Mouse (Mus musculus) embryo, embryonic 9.5 days (tissue): ENCODE measurements around the gene Tshz3.

Experiments used
- DNase-seq: peaks from one replicate; pipeline ENCODE4 v3.0.0-alpha.2; 2017; ENCODE audit errors: extremely low spot score

The Tshz3 gene

DNA sequence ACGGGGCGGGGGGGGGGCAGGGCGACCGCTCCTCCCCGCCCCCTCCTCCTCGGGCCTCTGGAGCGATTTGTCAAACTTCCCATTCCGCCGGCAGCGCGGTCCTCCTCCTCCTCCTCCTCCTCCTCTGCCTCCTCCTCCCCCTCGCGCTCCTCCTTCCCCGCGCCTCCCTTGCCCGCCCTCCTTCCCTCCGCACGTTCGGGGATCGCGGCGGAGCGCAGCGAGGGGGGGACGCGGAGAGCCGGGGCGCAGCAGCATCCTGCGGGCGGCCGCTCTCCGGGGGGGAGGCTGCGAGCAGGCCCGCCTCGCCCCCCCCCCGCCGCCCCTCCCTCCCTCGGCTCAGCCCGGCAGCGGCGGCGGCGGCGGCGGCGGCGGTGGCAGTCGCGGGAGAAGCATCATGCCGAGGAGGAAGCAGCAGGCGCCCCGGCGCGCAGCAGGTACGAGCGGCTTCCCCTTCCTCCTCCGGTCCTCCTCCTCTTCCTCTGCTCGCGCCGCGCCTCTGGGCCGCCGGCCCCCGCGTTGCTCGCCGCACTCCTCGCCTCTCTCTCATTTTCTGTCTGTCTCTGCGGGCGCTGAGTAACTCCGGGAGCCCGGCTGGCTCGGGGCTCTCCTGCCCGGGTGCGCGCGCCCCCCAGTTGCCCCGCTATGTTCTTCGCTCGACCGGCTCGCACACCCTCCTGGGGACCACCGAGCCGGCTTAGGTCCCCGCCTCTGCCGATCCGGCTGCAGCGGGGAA lies at the start of gene Tshz3:
Gene Tshz3 (plus strand): TSS at position 263 of the 733 bp plus-strand sequence.
- DNase-seq: no peak

GRCm38 (mm10) chr7:36655931-36656330 lies 42.0 kb upstream of the Tshz3 start:
- DNase-seq: no peak

GRCm38 (mm10) chr7:36656401-36656800 lies 41.5 kb upstream of the Tshz3 start:
- no peak for DNase-seq

DNA sequence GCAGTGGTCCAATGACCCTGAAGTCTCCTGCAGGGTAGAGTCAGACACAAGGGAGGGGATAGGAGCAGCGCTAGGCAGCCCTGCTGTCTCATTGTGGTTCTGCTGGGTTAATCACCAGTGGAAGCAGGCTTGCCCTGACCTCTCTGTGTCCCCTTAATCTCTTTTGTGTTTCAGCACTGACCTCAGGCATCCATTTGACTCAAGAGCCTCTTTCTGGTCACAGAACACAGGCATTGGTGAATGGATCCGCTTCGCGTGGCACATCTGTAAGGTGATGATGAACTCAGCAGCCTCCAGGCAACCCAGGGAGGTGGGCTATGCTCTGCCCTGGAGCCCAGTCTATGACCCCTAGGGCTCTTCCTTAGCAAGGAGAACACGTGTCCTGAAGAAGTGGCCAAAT lies 39.6 kb upstream of the Tshz3 start:
- DNase-seq: peak; percentile 73

DNA sequence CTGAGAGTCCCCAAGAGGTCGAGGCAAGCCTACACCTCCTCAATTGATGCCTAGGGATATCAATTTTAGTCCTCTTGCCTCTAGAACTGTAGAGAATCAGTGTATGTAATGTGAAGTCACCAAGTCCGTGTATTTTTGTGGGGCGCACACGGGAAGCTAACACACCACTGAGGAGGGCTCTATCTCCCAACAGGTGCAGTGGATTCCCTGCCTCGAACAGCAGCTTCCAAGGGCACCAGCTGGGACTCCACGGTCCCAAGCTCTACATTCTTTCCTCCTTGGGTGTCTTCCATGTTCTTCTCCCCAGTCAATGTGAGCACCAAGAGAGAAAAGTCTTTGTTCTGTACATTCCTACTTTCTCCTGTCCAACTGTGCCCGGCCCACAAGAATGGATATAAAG lies 38.7 kb upstream of the Tshz3 start:
- no peak for DNase-seq

DNA sequence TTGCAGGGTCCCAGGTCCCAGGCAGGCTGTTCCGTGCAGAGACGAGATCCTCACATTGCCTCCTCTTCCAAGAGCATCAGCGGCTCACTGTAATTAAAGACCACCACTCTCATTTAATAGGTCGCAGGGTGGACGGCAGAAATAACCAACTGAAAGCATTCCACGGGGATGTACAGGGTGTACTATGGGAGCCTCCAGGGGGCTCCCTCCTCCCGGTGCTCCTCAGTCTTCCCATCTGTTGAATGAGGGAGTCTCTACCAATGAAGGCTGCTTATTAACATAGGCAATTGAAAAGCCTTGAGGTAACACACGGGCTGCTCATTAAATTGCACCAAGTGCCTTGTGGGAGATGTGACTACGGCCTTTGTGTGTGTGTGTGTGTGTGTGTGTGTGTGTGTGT lies 37.3 kb upstream of the Tshz3 start:
- no peak for DNase-seq

DNA sequence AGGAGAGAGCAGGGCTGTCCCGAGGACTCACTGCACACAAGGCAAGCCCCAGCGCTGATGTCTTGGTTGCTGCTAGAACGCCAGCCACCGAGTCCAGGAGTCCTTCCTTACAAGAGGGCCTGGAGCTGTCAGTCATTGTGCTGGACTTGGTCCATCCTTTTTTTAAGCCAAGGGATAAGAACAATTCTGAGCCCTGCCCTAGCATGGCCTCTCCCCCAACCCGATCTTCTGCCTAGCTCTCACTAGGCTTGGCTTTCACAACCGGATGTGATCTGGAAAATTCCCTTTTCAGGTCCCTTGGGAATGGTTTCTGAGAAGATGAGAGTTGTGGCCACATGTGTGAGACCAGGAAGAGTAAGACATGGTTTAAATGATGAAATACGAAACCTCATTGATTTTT lies 34.5 kb upstream of the Tshz3 start:
- DNase-seq: no peak

DNA sequence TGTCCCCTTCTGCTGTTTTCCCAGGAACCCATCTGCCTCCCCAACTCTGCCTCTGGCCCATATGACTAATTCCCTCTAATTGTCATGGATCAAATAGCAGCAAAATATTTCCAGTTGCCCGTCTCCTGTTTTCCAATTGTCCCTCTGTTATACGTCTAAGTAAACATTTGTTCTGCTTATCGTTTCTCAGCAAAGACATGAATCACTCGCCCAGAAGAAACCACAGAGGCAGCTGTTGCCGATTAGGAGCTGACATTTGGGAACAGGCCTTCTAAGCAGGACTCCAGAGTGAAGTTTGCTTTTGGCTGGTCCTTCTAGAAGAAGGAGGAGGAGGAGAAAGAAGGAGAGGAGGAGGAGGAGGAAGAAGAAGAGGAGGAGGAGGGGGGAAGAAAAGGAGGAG lies 30.2 kb upstream of the Tshz3 start:
- no peak for DNase-seq

- no peak for DNase-seq
These were observed 19.9 kb upstream of the Tshz3 start for GRCm38 (mm10) chr7:36678031-36678430.

DNA sequence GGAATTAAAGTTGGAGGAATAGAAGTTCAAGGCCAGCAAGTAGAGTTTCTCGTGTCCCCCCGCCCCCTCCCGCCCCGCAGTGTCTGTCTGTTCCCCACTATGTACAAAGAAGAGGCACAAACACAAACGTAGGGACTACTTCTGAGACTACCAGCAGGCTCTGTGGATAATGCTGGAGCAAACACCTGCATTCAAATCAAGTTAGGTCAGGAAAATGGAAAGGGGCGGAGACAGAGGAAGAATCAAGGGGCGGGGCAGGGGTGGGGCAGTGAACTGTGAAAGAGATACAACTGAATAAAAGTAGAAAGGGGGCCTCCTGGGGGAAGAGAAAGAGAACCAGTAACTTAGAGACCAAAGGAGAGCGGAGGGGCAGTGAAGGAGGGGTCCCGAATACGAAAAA lies 19.4 kb upstream of the Tshz3 start:
- DNase-seq: no peak

GRCm38 (mm10) chr7:36679031-36679618 lies 18.8 kb upstream of the Tshz3 start:
- no peak for DNase-seq

DNA sequence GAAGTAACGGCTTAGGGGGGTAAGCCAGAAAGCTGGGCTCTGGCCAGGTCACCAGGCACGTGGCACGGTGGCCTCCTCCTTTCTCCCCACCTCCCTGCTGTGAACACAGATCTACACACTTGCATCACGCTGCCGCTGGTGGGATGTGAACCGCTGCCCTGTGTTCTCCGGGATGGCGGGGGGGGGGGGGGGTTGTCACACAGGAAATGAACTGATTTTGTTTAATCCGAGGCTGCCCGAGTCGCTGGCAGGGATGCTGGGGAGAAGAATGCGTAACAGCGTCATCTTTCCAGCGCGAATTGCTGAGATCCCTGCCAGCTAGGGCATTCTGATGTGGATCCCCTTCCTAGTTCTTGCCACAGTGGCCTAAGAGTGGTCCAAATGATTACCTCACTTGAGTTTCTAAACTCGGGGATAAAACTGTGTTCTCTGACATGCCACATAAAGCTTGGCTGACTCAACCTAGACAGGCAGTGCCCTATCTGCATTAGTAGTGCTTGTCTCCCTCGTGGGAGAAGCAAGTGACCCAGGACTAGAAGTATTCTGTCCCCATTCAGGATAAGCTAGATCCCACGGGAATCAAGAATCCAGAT lies 18.0 kb upstream of the Tshz3 start:
- DNase-seq: peak; percentile 43

- no peak for DNase-seq
These were observed 10.4 kb upstream of the Tshz3 start for GRCm38 (mm10) chr7:36687508-36687907.

GRCm38 (mm10) chr7:36689049-36689793 lies 8.7 kb upstream of the Tshz3 start:
- no peak for DNase-seq

- DNase-seq: peak; percentile 43
These were observed 7.4 kb upstream of the Tshz3 start for GRCm38 (mm10) chr7:36690551-36690950.

GRCm38 (mm10) chr7:36691617-36692016 lies 6.3 kb upstream of the Tshz3 start:
- peak; percentile 18 for DNase-seq

- peak; percentile 24 for DNase-seq
These were observed 5.5 kb upstream of the Tshz3 start for GRCm38 (mm10) chr7:36692381-36692780.

- DNase-seq: no peak
These were observed 4.8 kb upstream of the Tshz3 start for GRCm38 (mm10) chr7:36693081-36693480.

- DNase-seq: no peak
These were observed 3.2 kb upstream of the Tshz3 start for GRCm38 (mm10) chr7:36694642-36695191.

DNA sequence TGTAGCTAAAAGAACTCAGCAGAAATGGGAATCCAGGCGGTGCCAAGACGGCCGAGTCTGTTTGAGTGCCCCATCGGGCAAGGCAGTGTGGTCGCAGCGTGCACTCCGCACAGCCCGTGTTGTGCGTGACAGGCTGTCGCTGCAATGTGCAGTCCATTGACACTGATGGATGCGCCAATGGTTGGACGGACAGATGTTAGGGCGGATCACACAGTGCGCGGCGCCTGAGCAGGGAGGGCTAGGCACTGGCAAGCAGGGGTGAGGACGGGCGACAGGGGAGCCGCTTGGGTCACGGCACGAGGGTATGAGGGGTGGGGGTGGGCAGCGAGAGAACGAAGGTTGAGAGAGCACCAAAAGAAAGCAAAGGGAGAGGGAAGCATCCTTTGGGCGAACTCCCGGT lies 2.6 kb upstream of the Tshz3 start:
- peak; percentile 48 for DNase-seq

- peak; percentile 76 for DNase-seq
These were observed 2.1 kb upstream of the Tshz3 start for GRCm38 (mm10) chr7:36695791-36696241.
